Mouse (Mus musculus): ENCODE measurements at regions not wholly inside any gene's neighbourhood (a gene's known extent, or its start where the extent isn't known, plus 50 kb on each side); places are given as distances from the start of the nearest gene placed in this dataset.

DNA sequence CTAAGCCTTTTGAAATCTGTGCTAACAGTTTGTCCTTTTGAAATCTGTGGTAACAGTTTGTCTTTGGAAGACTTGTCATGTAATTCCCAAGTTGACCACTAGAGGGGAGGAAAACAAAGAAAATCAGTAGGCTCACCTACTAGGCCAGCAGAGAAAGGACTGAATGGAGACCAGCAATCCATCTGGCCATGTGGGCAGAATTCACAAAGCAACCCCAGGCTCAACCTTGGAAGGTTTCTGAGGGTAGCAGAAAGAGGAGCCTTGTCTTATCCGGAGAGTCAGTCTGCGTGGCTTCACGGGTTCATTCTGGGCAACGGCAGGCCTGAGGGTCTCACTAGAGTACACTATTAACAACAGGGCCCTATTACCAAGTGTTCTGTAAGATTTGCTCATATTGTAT is 319.2 kb upstream of the Sphkap start:
- peak; percentile 57 for DNase-seq (ENCODE audit: low read depth)

- no peak for DNase-seq (ENCODE audit: low read depth)
These were observed 315.1 kb upstream of the Sphkap start for GRCm38 (mm10) chr1:83723096-83723495.

GRCm38 (mm10) chr1:83720166-83720565 is 312.2 kb upstream of the Sphkap start:
- no peak for DNase-seq (ENCODE audit: low read depth)

- DNase-seq (ENCODE audit: low read depth) = peak; percentile 5
These were observed 309.1 kb upstream of the Sphkap start for GRCm38 (mm10) chr1:83717056-83717455.

GRCm38 (mm10) chr1:83701696-83702404 is 293.9 kb upstream of the Sphkap start:
- no peak for DNase-seq (ENCODE audit: low read depth)

- DNase-seq (ENCODE audit: low read depth) = no peak
These were observed 289.4 kb upstream of the Sphkap start for GRCm38 (mm10) chr1:83697422-83697821.

DNA sequence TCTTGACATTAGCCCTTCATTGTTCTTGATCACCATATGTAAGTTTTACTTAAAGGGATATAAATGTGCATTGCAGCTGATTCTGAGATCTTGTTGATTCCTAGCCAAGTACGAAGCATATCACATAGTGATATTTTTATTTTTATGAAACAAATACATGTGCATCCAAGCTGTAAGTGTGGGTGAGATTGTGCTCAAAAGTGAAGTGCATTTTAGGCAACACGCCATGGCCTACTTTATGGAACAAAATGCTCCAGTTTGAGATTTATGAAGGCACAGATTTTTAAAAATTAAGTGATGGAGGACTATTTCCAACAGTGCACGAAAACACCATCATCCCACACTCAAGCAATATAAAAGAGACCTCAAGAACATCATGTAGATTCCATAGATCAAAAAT is 277.2 kb upstream of the Sphkap start:
- DNase-seq (ENCODE audit: low read depth) = no peak

GRCm38 (mm10) chr1:83665326-83665725 is 257.3 kb upstream of the Sphkap start:
- no peak for DNase-seq (ENCODE audit: low read depth)

- DNase-seq (ENCODE audit: low read depth) = no peak
These were observed 254.1 kb upstream of the Sphkap start for GRCm38 (mm10) chr1:83661808-83662802.

DNA sequence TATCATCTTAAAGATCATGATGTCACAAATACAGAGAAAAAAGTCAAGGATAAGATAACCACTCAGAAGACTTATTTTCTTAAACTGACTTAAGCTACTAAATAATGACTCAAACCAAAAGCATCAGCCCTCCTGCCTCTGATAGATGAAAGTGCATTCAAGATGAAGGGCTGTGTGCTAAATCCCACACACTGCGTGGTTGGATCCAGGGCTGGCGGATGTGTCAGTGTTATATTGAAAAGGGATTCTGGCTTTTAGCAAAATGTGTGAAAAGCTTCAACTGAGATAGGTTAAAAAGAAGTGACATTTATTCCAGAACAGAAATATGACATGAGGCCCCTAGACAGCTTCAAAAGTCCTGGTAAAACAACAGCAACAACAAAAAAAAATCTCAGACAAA is 245.7 kb upstream of the Sphkap start:
- no peak for DNase-seq (ENCODE audit: low read depth)

DNA sequence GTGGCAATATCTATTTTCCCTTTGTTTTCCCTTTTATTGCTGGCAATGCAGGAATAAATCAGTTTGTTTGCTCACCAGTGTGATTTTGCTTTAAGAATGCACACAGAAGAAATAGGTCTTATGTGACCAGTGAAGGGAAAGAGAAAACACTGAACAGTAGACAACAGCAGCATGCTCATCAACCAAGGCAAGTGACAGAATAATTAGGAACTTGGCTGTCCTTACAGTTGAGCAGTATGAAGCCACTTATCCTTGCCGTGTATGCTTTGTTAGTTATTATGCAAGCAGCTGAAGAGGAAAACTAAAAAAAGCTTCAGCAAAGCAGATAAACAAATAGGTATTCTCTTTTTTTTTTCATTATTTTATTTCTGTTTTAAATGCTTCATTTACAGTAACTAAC is 237.6 kb upstream of the Sphkap start:
- no peak for DNase-seq (ENCODE audit: low read depth)

DNA sequence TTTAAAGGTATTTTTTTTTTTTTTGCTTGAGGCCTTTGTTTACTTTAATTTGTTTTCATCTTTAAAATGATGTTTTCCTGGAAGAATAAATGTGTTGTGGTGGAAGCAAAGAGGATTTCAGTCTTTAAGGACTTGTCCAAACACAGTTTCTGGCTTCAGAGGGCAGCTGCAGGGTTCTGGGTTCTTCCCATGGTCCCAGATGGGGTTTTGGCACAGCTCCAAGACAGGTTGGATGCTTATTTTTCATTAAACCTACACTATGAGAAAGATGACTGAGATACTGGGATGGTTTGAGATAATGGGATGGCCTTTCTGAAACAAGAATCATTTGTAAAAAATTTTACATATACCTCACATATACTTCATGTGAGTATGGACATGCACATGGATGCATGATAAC is 234.7 kb upstream of the Sphkap start:
- DNase-seq (ENCODE audit: low read depth) = no peak

DNA sequence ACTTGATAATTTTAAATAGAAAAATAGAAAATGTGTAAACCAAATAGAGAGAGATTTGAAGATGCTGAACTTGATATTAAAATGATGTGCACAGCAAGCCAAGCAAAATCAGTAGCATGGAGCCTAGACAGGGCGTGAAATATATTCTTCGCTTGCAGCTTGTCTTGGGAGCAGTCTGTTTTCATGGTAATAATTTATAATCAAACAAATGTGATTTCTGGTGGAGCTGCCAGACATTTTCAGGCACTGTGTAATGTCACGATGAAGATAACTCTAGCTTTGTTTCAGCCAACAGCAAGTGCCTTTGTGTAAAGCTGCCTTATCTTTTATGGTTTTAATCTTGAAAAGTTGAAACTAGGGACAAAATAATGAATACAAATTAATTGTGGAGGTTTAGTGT is 228.1 kb upstream of the Sphkap start:
- DNase-seq (ENCODE audit: low read depth) = no peak

DNA sequence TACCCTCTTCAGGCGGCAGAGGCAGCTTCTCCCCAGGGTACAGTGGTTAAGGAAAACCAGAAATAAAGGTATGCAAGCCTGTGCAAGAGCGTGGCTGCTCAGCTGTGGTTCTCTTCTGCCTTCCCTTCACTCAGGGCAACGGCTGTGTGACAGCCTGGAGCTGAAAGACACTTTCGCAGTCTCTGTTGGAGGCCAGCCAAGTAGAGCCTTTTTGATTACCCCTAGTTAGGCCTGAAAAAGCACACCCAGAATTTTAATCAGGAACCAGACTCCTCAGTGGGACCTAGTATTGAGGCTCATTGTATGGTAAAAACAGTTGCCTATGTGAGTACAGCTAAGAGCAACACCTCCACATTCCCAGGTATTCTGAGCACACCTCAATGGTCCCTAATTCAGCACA is 223.8 kb upstream of the Sphkap start:
- DNase-seq (ENCODE audit: low read depth) = no peak

- DNase-seq (ENCODE audit: low read depth) = no peak
These were observed 223.4 kb upstream of the Sphkap start for GRCm38 (mm10) chr1:83631394-83631793.

DNA sequence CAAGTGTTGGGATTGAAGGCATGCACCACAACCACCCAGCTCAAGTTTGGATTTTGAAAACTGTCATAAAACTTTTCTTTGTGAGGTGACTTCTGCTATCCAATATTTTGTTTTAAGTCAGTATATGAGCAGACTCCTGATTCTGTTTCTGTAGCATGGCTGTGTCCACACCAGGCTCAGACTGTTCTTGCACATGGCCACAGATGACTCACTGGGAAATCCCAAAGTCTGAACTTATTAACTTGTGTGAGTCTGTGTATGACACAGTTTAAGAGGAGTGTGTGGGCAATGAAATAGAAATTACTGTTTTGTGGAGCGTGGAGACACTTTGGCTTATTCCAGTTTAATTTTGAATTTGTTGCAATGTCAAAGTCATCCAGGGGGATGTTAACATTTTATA is 179.3 kb upstream of the Sphkap start:
- no peak for DNase-seq (ENCODE audit: low read depth)

DNA sequence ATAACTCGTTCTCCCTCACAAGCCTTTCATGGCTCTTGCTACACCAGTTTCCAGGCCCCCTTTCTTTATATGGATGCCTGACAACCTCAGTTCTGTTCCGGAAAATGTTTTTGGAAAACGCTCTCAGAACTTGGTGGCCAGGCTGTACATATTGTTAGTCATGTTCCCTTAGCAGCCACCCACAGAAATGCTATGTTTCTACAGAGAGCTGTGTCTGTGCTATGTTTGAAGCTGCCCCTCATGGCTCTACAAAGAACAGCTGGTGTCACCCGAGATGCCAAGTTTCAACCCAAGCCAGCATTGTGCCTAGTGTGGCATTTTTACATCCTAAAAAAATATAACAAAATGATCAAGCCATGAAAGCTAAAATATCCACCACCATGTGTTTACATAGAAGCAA is 175.0 kb upstream of the Sphkap start:
- DNase-seq (ENCODE audit: low read depth) = no peak

DNA sequence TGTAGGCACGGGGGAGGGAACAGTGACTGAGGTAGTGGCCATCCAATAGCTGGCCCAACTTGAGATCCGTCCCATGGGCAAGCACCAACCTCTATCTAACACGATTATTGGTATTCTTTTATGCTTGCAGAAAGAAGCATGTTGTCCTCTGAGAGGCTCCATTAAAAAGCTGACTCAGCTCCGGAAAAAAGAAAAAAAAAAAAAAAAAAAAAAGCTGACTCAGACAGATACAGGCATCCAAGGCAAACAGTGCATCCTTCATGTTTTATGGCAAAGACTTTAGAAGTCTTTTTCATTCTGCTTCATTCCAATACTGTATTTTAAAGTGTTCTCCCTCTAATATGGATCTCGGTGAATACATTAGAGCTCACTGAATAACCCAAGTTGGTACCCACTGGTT is 162.0 kb upstream of the Sphkap start:
- DNase-seq (ENCODE audit: low read depth) = no peak

DNA sequence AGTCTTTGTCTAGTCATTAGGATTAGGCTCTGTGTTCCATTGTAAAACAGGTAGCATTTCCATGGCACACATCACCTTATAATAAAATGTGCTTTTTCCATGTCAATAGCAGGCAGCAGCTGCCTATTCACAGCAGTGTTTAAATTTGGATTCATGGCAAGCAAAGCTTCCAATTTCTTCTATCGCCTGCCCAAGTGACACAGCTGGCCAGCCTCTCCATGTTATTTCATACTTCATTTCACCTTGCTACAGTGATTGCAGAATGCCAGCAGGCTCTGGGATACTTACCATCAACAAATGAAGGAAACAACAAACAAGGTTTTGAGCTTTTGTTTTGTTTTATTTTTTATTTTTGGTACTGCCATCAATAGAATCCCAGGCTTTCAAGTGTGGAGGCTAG is 160.7 kb upstream of the Sphkap start:
- no peak for DNase-seq (ENCODE audit: low read depth)

DNA sequence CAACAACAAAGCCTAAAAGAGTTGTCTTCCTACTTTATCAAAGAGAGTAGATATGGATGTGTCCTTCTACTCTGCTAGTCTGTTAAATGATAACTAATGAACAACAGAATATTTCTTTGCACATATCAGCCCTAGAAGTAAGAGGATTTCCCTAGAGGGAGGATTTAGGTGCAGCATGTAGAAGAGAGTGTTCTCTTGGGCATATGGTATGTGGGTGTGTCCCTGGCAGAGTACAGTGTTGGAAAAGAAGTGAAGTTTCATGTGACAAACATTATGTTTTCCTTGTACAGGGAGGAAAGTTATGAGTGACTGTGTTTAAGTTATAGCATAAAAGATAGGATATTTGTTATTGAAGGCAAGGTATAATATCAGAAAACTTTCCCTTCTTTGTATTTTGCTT is 143.6 kb upstream of the Sphkap start:
- no peak for DNase-seq (ENCODE audit: low read depth)

DNA sequence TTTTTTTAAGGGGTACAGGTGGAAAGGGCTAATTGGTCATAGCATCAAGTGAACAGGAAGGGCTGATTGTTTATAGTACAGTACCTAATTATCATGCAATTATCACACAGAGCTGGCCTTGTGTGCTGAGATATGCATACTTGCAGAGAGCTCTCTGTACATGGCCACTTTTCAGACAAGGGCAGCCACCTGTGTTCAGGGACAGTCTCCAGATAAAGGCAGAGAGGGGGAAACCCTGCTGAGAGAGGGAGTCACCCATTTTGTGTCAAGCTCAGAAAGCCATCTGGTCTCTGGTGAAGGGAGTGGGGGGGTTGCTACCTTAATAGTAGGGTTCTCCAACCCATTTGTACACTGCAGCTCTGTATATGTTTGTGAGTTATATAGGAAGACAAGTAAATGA is 127.5 kb upstream of the Sphkap start:
- no peak for DNase-seq (ENCODE audit: low read depth)

DNA sequence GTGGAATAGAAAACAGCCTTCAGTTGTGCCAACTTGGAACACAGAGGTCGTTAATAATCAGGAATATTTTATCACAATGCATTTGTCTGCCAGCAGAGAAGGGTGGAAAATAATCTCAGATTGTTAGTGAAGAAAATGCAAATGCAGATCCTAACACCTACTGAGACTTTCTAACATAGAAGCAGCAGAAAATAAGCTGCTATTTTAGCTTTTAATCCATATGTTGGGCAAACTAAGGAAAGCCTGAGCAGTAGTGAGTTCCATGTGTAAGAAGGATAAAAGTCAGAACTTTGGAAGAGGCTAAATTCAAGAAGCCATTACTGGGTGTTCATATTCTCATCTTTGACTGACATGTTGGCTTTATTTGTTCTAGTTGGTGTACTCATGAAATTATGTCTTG is 119.8 kb upstream of the Sphkap start:
- DNase-seq (ENCODE audit: low read depth) = no peak

DNA sequence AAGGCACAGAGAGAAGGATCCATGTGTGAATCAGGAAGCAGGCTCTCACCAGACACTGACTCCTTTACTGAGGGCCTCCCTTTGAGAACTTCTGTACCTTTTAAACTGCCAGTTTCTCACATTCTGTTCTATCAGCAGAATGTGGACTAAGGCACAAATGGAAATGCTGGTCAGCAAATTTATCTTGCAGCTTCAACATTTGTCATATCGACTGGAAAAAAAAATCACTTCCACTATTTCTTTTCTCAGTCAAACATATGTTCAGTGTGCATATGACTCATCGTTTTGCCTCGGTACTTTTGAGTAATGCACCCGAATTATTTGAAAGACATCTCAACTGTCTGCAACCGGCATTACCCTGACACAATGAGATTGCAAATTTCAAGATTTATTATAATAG is 101.4 kb upstream of the Sphkap start:
- DNase-seq (ENCODE audit: low read depth) = no peak

Data from induced T-regulatory cell, adult 2 months (primary cell).